Mouse (Mus musculus) frontal cortex, postnatal 10 days (tissue): ENCODE measurements around the gene Cish.
A peak's percentile ranks its signal among the peaks of the same experiment; 100 is the strongest.

ENCODE experiments used
- DNase-seq, 2 experiments: peaks; one replicate each; pipeline ENCODE4 v3.0.0; 2022; ENCODE audit warnings: low spot score in 2 of 2, mixed read lengths in 1 of 2

Cish gene

GRCm38 (mm10) chr9:107315791-107316190 is 20.0 kb downstream of the Cish start:
- no peak for DNase-seq

GRCm38 (mm10) chr9:107322461-107323050 is 26.7 kb downstream of the Cish start:
- DNase-seq = no peak

GRCm38 (mm10) chr9:107323558-107323957 is 27.7 kb downstream of the Cish start:
- no peak for DNase-seq

- no peak for DNase-seq
These were observed 29.2 kb downstream of the Cish start for GRCm38 (mm10) chr9:107324799-107325561.

GRCm38 (mm10) chr9:107325904-107326303 is 30.1 kb downstream of the Cish start:
- no peak for DNase-seq

GRCm38 (mm10) chr9:107327879-107328620 is 32.2 kb downstream of the Cish start:
- no peak for DNase-seq

- no peak for DNase-seq
These were observed 35.0 kb downstream of the Cish start for GRCm38 (mm10) chr9:107330791-107331190.

- no peak for DNase-seq
These were observed 37.9 kb downstream of the Cish start for GRCm38 (mm10) chr9:107333686-107334085.

- no peak for DNase-seq
These were observed 38.5 kb downstream of the Cish start for GRCm38 (mm10) chr9:107334356-107334755.

- no peak for DNase-seq
These were observed 39.2 kb downstream of the Cish start for GRCm38 (mm10) chr9:107335046-107335445.

GRCm38 (mm10) chr9:107335909-107336308 is 40.1 kb downstream of the Cish start:
- peak; percentile 50 to 51 for DNase-seq

GRCm38 (mm10) chr9:107336386-107336785 is 40.6 kb downstream of the Cish start:
- DNase-seq = no peak

GRCm38 (mm10) chr9:107338172-107338883 is 42.5 kb downstream of the Cish start, which contains the start of gene Hemk1:
Hemk1 (minus strand) TSS chr9:107338350.
- peak; percentile 53 to 78 for DNase-seq

- DNase-seq = peak; percentile 80 to 90
These were observed 44.5 kb downstream of the Cish start, which contains the start of gene 6430571L13Rik for GRCm38 (mm10) chr9:107340267-107340859. 6430571L13Rik (plus strand) TSS chr9:107340602.

- no peak for DNase-seq
These were observed 45.3 kb downstream of the Cish start for GRCm38 (mm10) chr9:107340911-107341645.

GRCm38 (mm10) chr9:107342201-107342709 is 46.4 kb downstream of the Cish start:
- no peak for DNase-seq

GRCm38 (mm10) chr9:107343146-107343943 is 47.5 kb downstream of the Cish start:
- no peak for DNase-seq

GRCm38 (mm10) chr9:107344027-107344426 is 48.2 kb downstream of the Cish start:
- DNase-seq = no peak

GRCm38 (mm10) chr9:107346081-107346480 is 50.3 kb downstream of the Cish start:
- DNase-seq = no peak
